Mouse (Mus musculus): ENCODE results near the gene Gm13420. TPM values are rescaled to one million over a fixed set of nuclear protein-coding genes. Genes with fewer than 3 reads are reported as not detected.
"Not testable (repeated sequence)": the region's sequence is repeated elsewhere in the genome, so short reads cannot be mapped to it uniquely, and the experiment has no call there.

The Gm13420 gene
- not detected in 2 replicates for polyA plus RNA-seq (2016; fragmentation: Nextera tagmentation; extraction: Ambion mirVana)

- 11% methylated on average over 28 of the region's 28 CpGs for WGBS
- H3K9me3 ChIP-seq (replicated peaks) = no peaks in the 10 kb centered on the region
- peak within 1 kb of the TSS; percentile 22 for H3K4me3 ChIP-seq
- peak within 1 kb of the TSS; percentile 30 for H3K4me2 ChIP-seq
- no peaks in the 10 kb centered on the region for H3K36me3 ChIP-seq
- no peak for ATAC-seq (ENCODE audit: insufficient number of reproducible peaks, low FRiP score)
- peaks cover 20% of the 10 kb centered on the region for H3K4me1 ChIP-seq (replicated peaks)
- H3K9ac ChIP-seq = peak within 1 kb of the TSS; percentile 41; the same call in 1 of the 2 replicates
- H3K27me3 ChIP-seq (replicated peaks) = peaks cover 70% of the 10 kb centered on the region
- no peak within 1 kb of the TSS for H3K27ac ChIP-seq (ENCODE audit: poor library complexity, severe bottlenecking)
Measured at GRCm38 (mm10) chr2:29751497-29751896, at the start of gene Gm13420. Gene Gm13420, minus strand, starts transcription at chr2:29751685.

- WGBS = 91% methylated on average over 2 of the region's 2 CpGs
- no peak overlapping the region for H3K27ac ChIP-seq (ENCODE audit: poor library complexity, severe bottlenecking)
- ATAC-seq (ENCODE audit: insufficient number of reproducible peaks, low FRiP score) = no peak
- H3K4me2 ChIP-seq = no peak overlapping the region
- H3K27me3 ChIP-seq (replicated peaks) = no peaks in the 10 kb centered on the region
- H3K9me3 ChIP-seq (replicated peaks) = no peaks in the 10 kb centered on the region
- no peak overlapping the region for H3K4me3 ChIP-seq
- H3K9ac ChIP-seq = no peak overlapping the region
- H3K36me3 ChIP-seq = peaks cover 48% of the 10 kb centered on the region
- peaks cover 5% of the 10 kb centered on the region; the same call in 1 of the 2 replicates for H3K4me1 ChIP-seq (replicated peaks)
Measured at GRCm38 (mm10) chr2:29792772-29793487, 41.4 kb upstream of the Gm13420 start.

- peak; percentile 88 for ATAC-seq (ENCODE audit: insufficient number of reproducible peaks, low FRiP score)
- Histone ChIP-seq H3K27ac (ENCODE audit: poor library complexity, severe bottlenecking) (peak within 1 kb of the TSS; percentile 45; the same call in 1 of the 2 replicates), H3K9ac (peak within 1 kb of the TSS; percentile 76), H3K27me3 (replicated peaks) (no peaks in the 10 kb centered on the region), H3K4me1 (replicated peaks) (peaks cover 12% of the 10 kb centered on the region), H3K4me2 (peak within 1 kb of the TSS; percentile 89), H3K36me3 (peaks cover 60% of the 10 kb centered on the region), H3K9me3 (replicated peaks) (no peaks in the 10 kb centered on the region), H3K4me3 (peak within 1 kb of the TSS; percentile 84)
- WGBS = under 1% methylated on average over 45 of the region's 45 CpGs
Measured at GRCm38 (mm10) chr2:29787937-29788681, 36.6 kb upstream of the Gm13420 start, which contains the start of gene Trub2. Gene Trub2, minus strand, starts transcription at chr2:29788502.

- Histone ChIP-seq H3K9me3 (replicated peaks) (no peaks in the 10 kb centered on the region), H3K36me3 (peaks cover 60% of the 10 kb centered on the region), H3K9ac (peak within 1 kb of the TSS; percentile 76), H3K27ac (ENCODE audit: poor library complexity, severe bottlenecking) (peak within 1 kb of the TSS; percentile 45; the same call in 1 of the 2 replicates), H3K4me3 (peak within 1 kb of the TSS; percentile 84), H3K4me2 (peak within 1 kb of the TSS; percentile 89), H3K27me3 (replicated peaks) (no peaks in the 10 kb centered on the region), H3K4me1 (replicated peaks) (peaks cover 12% of the 10 kb centered on the region)
- peak; percentile 87 for ATAC-seq (ENCODE audit: insufficient number of reproducible peaks, low FRiP score)
- WGBS = 2% methylated on average over 31 of the region's 31 CpGs
Measured at GRCm38 (mm10) chr2:29787104-29787917, 35.8 kb upstream of the Gm13420 start, which contains the start of gene Coq4. Gene Coq4, plus strand, starts transcription at chr2:29787493.

- no peaks in the 10 kb centered on the region for H3K27me3 ChIP-seq (replicated peaks)
- no peak overlapping the region for H3K4me3 ChIP-seq
- 74% methylated on average over 4 of the region's 4 CpGs for WGBS
- peaks cover 12% of the 10 kb centered on the region for H3K4me1 ChIP-seq (replicated peaks)
- H3K36me3 ChIP-seq = peaks cover 68% of the 10 kb centered on the region
- H3K9me3 ChIP-seq (replicated peaks) = peaks cover 7% of the 10 kb centered on the region
- no peak overlapping the region for H3K27ac ChIP-seq (ENCODE audit: poor library complexity, severe bottlenecking)
- H3K4me2 ChIP-seq = no peak overlapping the region
- ATAC-seq (ENCODE audit: insufficient number of reproducible peaks, low FRiP score) = no peak
- H3K9ac ChIP-seq = no peak overlapping the region
Measured at GRCm38 (mm10) chr2:29784290-29784689, 32.8 kb upstream of the Gm13420 start.

GRCm38 (mm10) chr2:29781256-29781655, 29.8 kb upstream of the Gm13420 start:
- H3K27me3 ChIP-seq (replicated peaks); H3K4me1 ChIP-seq (replicated peaks); ATAC-seq (ENCODE audit: insufficient number of reproducible peaks, low FRiP score); H3K9ac ChIP-seq; H3K4me3 ChIP-seq; H3K27ac ChIP-seq (ENCODE audit: poor library complexity, severe bottlenecking); H3K9me3 ChIP-seq (replicated peaks); H3K4me2 ChIP-seq: not testable (repeated sequence)
- WGBS = 93% methylated on average over 2 of the region's 2 CpGs
- peaks cover 96% of the 10 kb centered on the region for H3K36me3 ChIP-seq

- Histone ChIP-seq H3K9ac (no peak overlapping the region), H3K36me3 (peaks cover 34% of the 10 kb centered on the region), H3K9me3 (replicated peaks) (no peaks in the 10 kb centered on the region), H3K4me2 (no peak overlapping the region), H3K27ac (ENCODE audit: poor library complexity, severe bottlenecking) (no peak overlapping the region), H3K27me3 (replicated peaks) (no peaks in the 10 kb centered on the region), H3K4me3 (no peak overlapping the region), H3K4me1 (replicated peaks) (peaks cover 4% of the 10 kb centered on the region; the same call in 1 of the 2 replicates)
- ATAC-seq (ENCODE audit: insufficient number of reproducible peaks, low FRiP score) = no peak
- WGBS = 51% methylated on average over 4 of the region's 4 CpGs
Measured at GRCm38 (mm10) chr2:29773323-29773722, 21.8 kb upstream of the Gm13420 start.

- 62% methylated on average over 8 of the region's 8 CpGs for WGBS
- no peaks in the 10 kb centered on the region for H3K27me3 ChIP-seq (replicated peaks)
- H3K4me3 ChIP-seq = no peak overlapping the region
- no peak overlapping the region for H3K4me2 ChIP-seq
- H3K4me1 ChIP-seq (replicated peaks) = peaks cover 4% of the 10 kb centered on the region; the same call in 1 of the 2 replicates
- ATAC-seq (ENCODE audit: insufficient number of reproducible peaks, low FRiP score) = no peak
- H3K36me3 ChIP-seq = peaks cover 19% of the 10 kb centered on the region
- H3K9me3 ChIP-seq (replicated peaks) = no peaks in the 10 kb centered on the region
- H3K9ac ChIP-seq = no peak overlapping the region
- no peak overlapping the region for H3K27ac ChIP-seq (ENCODE audit: poor library complexity, severe bottlenecking)
Measured at GRCm38 (mm10) chr2:29771611-29772461, 20.4 kb upstream of the Gm13420 start.

- Histone ChIP-seq H3K4me3 (no peak overlapping the region), H3K36me3 (0 out of 2 replicates have a peak, but pooled peaks cover 6% of the 10 kb centered on the region), H3K4me2 (no peak overlapping the region), H3K4me1 (replicated peaks) (peaks cover 4% of the 10 kb centered on the region; the same call in 1 of the 2 replicates), H3K9me3 (replicated peaks) (no peaks in the 10 kb centered on the region), H3K27ac (ENCODE audit: poor library complexity, severe bottlenecking) (no peak overlapping the region), H3K9ac (no peak overlapping the region), H3K27me3 (replicated peaks) (no peaks in the 10 kb centered on the region)
- ATAC-seq (ENCODE audit: insufficient number of reproducible peaks, low FRiP score) = no peak
Measured at GRCm38 (mm10) chr2:29770162-29770561, 18.7 kb upstream of the Gm13420 start.

- ATAC-seq (ENCODE audit: insufficient number of reproducible peaks, low FRiP score) = no peak
- WGBS = 62% methylated on average over 9 of the region's 9 CpGs
Measured at GRCm38 (mm10) chr2:29768901-29769300, 17.4 kb upstream of the Gm13420 start.

More at GRCm38 (mm10) chr2:29768901-29769300, 17.4 kb upstream of the Gm13420 start:
- Histone ChIP-seq H3K27me3 (replicated peaks) (no peaks in the 10 kb centered on the region), H3K4me1 (replicated peaks) (peaks cover 2% of the 10 kb centered on the region; the same call in 1 of the 2 replicates), H3K36me3 (no peaks in the 10 kb centered on the region), H3K9ac (no peak overlapping the region), H3K4me3 (no peak overlapping the region), H3K27ac (ENCODE audit: poor library complexity, severe bottlenecking) (no peak overlapping the region), H3K9me3 (replicated peaks) (no peaks in the 10 kb centered on the region), H3K4me2 (no peak overlapping the region)
